Mouse (Mus musculus) limb, embryonic 13.5 days (tissue): Measurements from ENCODE around the gene Nfib. TPM values are rescaled to one million over a fixed set of nuclear protein-coding genes. Genes with fewer than 3 reads are reported as not detected.

Experiments used
- ATAC-seq: fragments of 200-750 bp; cut with Nextera tagmentation; 2 replicates; pipeline ENCODE4 v1.8.0; 2017; ENCODE audit warnings: low read depth, moderate number of reproducible peaks, moderate TSS enrichment; ENCODE audit not compliant: low FRiP score
- H3K27ac ChIP-seq: fragments of 300-500 bp; sonication (generic); 2 replicates; pipeline ENCODE4 v1.5.1; 2015; ENCODE audit warnings: inconsistent platforms, mild to moderate bottlenecking, moderate library complexity
- H3K27me3 ChIP-seq: fragments of 300-500 bp; sonication (generic); 2 replicates; pipeline ENCODE4 v1.6.1; 2015; ENCODE audit warnings: mild to moderate bottlenecking, inconsistent platforms
- H3K36me3 ChIP-seq: fragments of 300-500 bp; sonication (generic); 2 replicates; pipeline ENCODE4 v1.6.1; 2015; ENCODE audit warnings: inconsistent platforms, mild to moderate bottlenecking, moderate library complexity
- H3K4me1 ChIP-seq: fragments of 300-500 bp; sonication (generic); 2 replicates; pipeline ENCODE4 v1.6.1; 2015; ENCODE audit warnings: inconsistent platforms
- H3K4me2 ChIP-seq: fragments of 300-500 bp; sonication (generic); replicated peaks from 2 replicates; pipeline ENCODE4 v1.6.1; 2015; ENCODE audit warnings: inconsistent platforms, mild to moderate bottlenecking, moderate library complexity
- H3K4me3 ChIP-seq: fragments of 300-500 bp; sonication (generic); 2 replicates; pipeline ENCODE4 v1.5.1; 2015; ENCODE audit warnings: moderate library complexity, mild to moderate bottlenecking, inconsistent platforms
- H3K9ac ChIP-seq: fragments of 300-500 bp; sonication (generic); 2 replicates; pipeline ENCODE4 v1.6.1; 2015; ENCODE audit warnings: mild to moderate bottlenecking, inconsistent platforms
- H3K9me3 ChIP-seq: fragments of 300-500 bp; sonication (generic); 2 replicates; pipeline ENCODE4 v1.6.1; 2016; ENCODE audit warnings: inconsistent platforms
- WGBS: fragments of 180-500 bp; shearing (Covaris S2); methylation state at CpG from one replicate; pipeline ENCODE4 v1.1.7; 2015; 5-methylcytosine and 5-hydroxymethylcytosine counted together
- polyA plus RNA-seq: library from polyadenylated mRNA; unstranded; fragments of >200 nt; fragmentation: Nextera tagmentation; extraction: Ambion mirVana; gene quantifications from 2 replicates; pipeline ENCODE4 v1.2.1, GENCODE M21; 2015

Nfib gene
- polyA plus RNA-seq, 1 experiment from 2014 or later = 121 TPM

DNA sequence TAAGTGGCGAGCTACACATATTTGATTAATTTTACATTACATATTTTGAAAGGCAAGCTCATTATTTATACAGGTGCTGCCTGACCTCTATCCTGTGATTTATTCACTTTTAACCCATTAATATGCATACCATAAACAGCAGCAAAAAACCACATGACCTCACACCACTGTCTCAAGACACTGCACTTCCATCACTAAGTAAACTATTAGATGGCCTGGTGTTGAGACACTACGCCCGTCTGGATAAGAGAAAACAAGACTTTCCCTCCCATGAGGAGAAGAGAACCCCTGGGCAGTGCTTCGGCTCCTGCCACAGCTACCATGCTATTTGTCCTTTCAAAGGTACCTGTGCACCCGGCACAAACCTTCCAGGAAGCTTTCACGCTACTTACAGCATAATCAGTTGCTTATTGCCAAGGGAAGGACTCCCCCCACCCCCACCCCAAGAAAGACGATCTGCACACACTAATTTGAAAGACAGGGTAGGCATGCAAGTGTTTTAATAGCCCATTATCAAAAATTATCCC is 242.3 kb downstream of the Nfib start:
- Histone ChIP-seq H3K27me3 (no peaks in the 10 kb centered on the region), H3K9me3 (no peaks in the 10 kb centered on the region), H3K9ac (no peak overlapping the region), H3K36me3 (no peaks in the 10 kb centered on the region), H3K27ac (no peak overlapping the region), H3K4me2 (peak overlapping the region; percentile 34), H3K4me1 (peaks cover 64% of the 10 kb centered on the region), H3K4me3 (no peak overlapping the region)
- ATAC-seq = no peak
- WGBS = 47% methylated on average over 7 of the region's 7 CpGs

DNA sequence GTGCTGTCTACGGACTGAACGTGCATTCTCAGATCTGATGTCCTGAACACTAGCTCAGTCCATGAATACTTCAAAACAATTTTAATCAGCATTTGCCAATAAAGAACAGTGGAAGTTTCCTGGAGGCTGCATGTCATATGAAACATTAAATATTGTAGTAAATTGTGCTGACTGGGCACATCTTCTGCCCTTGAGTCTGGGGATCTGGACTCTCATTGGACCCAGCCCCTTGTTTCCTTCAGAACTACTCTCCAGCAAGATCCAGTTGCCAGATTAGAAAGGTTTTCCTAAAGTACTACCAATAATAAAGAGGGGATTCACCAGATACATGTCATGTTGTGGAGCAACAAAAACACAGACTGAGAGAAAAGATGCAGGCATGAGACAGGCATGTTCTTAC is 243.9 kb downstream of the Nfib start:
- H3K4me3 ChIP-seq = no peak overlapping the region

DNA sequence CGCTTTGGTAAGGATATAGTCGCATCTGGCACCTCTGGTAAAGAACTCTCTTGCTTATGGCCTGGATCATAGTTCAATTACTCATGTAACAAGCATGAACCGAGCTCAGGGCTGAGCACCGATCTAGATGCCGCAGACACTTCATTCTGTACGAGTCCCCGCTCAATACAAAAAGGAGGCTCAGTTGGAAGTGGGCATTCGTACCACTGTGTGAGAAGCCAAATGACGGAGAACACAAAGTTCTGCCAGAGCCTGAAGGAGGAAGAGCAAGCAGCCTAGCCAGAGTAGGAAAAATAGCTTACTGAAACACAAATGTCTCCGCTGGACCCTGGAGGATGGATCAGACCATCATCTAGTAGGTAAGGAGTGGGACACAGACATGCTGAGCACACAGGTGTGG is 246.7 kb downstream of the Nfib start:
- WGBS = 92% methylated on average over 10 of the region's 10 CpGs

More for the DNA sequence above, 243.9 kb downstream of the Nfib start:
- Histone ChIP-seq H3K27me3 (no peaks in the 10 kb centered on the region), H3K4me1 (peaks cover 64% of the 10 kb centered on the region), H3K9me3 (no peaks in the 10 kb centered on the region), H3K36me3 (no peaks in the 10 kb centered on the region), H3K27ac (no peak overlapping the region), H3K4me2 (no peak overlapping the region), H3K9ac (no peak overlapping the region)
- WGBS = 95% methylated on average over 2 of the region's 2 CpGs
- no peak for ATAC-seq

DNA sequence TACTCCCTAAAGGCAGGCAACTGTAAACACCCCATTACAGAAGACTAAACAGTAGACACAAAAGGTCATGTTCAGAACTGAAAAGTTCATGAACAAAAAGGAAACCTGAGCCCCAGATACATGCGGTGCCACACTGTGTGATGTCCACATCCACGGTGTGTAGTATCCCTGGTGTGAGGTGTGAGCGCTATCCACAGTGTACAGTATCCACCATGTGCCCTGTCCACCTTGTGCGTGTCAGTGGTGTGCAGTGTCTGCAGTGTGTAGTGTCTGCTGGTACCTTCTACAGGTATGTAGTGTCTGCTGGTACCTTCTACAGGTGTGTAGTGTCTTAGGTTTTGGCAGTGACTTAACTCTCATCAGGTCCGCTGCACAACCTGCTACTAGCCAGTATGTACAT is 248.6 kb downstream of the Nfib start:
- Histone ChIP-seq H3K27me3 (no peaks in the 10 kb centered on the region), H3K4me1 (peaks cover 57% of the 10 kb centered on the region), H3K9ac (no peak overlapping the region)

More for the DNA sequence above, 246.7 kb downstream of the Nfib start:
- Histone ChIP-seq H3K9ac (no peak overlapping the region), H3K4me2 (no peak overlapping the region), H3K4me1 (peaks cover 54% of the 10 kb centered on the region), H3K4me3 (no peak overlapping the region), H3K36me3 (peaks cover 8% of the 10 kb centered on the region), H3K27ac (no peak overlapping the region), H3K27me3 (no peaks in the 10 kb centered on the region), H3K9me3 (no peaks in the 10 kb centered on the region)
- ATAC-seq = no peak

DNA sequence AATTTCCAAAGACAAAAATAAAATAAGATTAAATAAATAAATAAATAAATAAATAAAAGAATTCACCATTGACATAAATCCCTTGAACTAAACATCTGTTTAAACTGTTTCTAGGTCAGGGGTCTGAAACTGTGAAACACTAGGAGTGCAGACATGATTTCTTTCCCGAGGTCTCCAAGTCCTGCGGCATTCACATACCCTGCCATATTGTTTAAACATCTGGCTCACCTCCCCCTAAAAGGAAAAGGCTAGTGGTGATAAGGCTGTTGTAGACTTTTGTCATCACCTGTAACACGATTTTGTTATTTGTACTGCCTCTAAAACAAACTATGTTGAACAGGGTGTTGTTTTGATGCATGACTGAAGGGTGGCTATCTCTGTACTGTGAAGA is 249.2 kb downstream of the Nfib start:
- peaks cover 8% of the 10 kb centered on the region for H3K36me3 ChIP-seq
- H3K27me3 ChIP-seq = no peaks in the 10 kb centered on the region
- no peak overlapping the region for H3K27ac ChIP-seq
- no peak for ATAC-seq
- H3K4me2 ChIP-seq = no peak overlapping the region
- 50% methylated on average over 3 of the region's 3 CpGs for WGBS
- no peaks in the 10 kb centered on the region for H3K9me3 ChIP-seq
- no peak overlapping the region for H3K9ac ChIP-seq
- H3K4me3 ChIP-seq = no peak overlapping the region
- peaks cover 57% of the 10 kb centered on the region for H3K4me1 ChIP-seq

More for the DNA sequence above, 248.6 kb downstream of the Nfib start:
- Histone ChIP-seq H3K9me3 (no peaks in the 10 kb centered on the region), H3K4me2 (no peak overlapping the region), H3K27ac (no peak overlapping the region), H3K36me3 (peaks cover 8% of the 10 kb centered on the region), H3K4me3 (no peak overlapping the region)
- WGBS = 86% methylated on average over 5 of the region's 5 CpGs
- no peak; the same call in 1 of the 2 replicates for ATAC-seq

DNA sequence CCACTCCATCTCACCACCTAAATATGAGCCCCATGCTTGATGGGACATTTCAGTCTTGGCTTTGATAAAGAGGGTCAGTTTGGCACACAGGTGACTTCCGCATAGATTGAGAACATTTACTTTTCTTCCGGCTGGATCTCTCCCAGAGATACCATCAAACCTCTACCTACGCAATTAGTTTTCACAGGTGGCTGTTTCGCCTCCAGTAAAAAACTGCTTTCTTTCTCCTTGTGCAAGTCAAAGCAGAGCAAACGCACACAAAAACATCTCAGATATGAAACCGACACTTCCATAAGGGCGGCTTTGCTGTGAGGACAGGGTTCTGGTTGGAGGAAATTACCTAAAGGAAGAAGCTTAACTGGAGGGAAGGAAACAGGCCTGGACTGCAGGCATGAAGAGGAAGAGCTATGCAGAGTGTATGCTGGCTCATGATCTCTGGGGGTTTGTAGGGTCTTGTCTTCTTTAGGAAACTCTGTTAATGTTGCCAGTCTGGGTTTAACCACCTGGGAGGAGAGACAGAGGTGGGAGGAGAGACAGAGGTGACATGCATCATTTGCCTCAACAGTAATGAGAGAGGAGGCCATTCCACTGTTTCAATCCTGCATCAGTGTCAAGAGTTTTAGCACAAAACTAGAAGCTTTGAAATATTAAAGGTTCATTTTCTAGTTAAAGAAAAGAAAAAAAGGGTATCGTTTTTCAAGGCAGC is 249.8 kb downstream of the Nfib start:
- Histone ChIP-seq H3K36me3 (peaks cover 8% of the 10 kb centered on the region), H3K27ac (no peak overlapping the region; the same call in 1 of the 2 replicates), H3K9ac (no peak overlapping the region), H3K4me3 (no peak overlapping the region), H3K4me2 (no peak overlapping the region), H3K9me3 (no peaks in the 10 kb centered on the region), H3K27me3 (no peaks in the 10 kb centered on the region), H3K4me1 (peaks cover 58% of the 10 kb centered on the region)
- 85% methylated on average over 8 of the region's 8 CpGs for WGBS
- no peak for ATAC-seq

DNA sequence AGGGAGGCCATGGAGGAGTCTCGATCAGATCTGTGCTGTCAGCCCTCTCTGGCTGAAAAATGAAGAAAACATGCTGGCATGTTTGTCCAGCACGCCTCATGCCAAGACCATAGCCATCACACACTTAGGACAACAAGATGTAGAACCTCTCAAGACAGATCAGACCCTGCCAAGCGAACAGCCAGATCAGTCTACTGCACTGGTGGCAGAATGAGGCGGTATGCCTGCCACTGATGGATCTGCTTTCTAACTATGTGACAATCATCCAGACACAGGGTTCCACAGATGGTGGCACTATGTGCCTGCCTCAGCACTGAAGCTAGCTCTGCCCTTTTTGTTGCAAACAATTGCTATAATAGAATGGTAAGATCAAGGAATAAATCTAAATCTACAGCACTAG is 250.6 kb downstream of the Nfib start:
- H3K4me1 ChIP-seq = peaks cover 62% of the 10 kb centered on the region
- H3K36me3 ChIP-seq = peaks cover 8% of the 10 kb centered on the region
- no peak overlapping the region for H3K4me2 ChIP-seq
- WGBS = 89% methylated on average over 4 of the region's 4 CpGs
- no peaks in the 10 kb centered on the region for H3K27me3 ChIP-seq
- no peak overlapping the region for H3K4me3 ChIP-seq
- no peak for ATAC-seq
- no peaks in the 10 kb centered on the region for H3K9me3 ChIP-seq
- H3K9ac ChIP-seq = no peak overlapping the region
- H3K27ac ChIP-seq = no peak overlapping the region

DNA sequence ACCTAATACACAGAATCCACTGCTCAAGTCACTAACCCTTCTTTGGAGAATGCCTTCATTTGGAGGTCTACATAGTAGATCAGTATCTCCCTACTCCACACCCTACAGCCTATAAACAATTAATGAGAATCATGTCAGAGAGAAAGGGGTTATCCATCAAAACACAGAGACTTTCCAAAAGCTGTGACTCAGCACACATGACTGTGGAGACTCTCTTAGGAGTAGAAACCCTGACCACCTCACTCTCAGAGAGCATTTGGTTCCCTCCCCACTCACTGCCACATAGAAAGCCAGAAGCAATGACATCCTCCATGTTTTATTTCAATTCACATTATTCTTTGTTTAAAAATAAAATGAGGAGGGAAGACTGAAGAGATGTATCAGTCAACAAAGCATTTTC is 252.2 kb downstream of the Nfib start:
- H3K36me3 ChIP-seq = peaks cover 13% of the 10 kb centered on the region
- H3K4me2 ChIP-seq = no peak overlapping the region
- H3K9ac ChIP-seq = no peak overlapping the region
- H3K4me3 ChIP-seq = no peak overlapping the region
- no peaks in the 10 kb centered on the region for H3K27me3 ChIP-seq
- H3K4me1 ChIP-seq = peaks cover 62% of the 10 kb centered on the region
- ATAC-seq = no peak
- H3K27ac ChIP-seq = no peak overlapping the region
- H3K9me3 ChIP-seq = no peaks in the 10 kb centered on the region

DNA sequence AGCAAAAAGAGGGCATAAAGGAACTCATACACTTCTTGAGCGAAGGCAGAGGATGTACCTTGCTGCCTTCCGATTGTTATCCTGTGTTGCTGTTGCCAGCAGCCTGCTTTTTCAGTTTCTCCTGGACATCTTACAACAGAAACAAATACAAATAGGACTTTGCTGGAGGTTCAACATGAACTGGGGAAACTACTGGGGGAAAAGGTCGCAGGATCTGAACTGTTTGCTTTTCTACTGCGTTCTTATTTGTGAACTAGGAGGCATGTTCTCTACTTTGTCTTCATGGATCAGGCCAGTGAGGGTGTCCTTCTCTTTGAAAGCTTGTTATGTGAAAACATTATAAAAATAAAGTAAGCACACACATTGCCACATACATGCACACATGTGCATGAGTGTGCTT is 252.6 kb downstream of the Nfib start:
- H3K27me3 ChIP-seq = no peaks in the 10 kb centered on the region
- peaks cover 13% of the 10 kb centered on the region for H3K36me3 ChIP-seq
- H3K9ac ChIP-seq = no peak overlapping the region
- no peak overlapping the region for H3K4me2 ChIP-seq
- WGBS = 93% methylated on average over 4 of the region's 4 CpGs
- no peaks in the 10 kb centered on the region for H3K9me3 ChIP-seq
- no peak overlapping the region for H3K27ac ChIP-seq
- no peak overlapping the region for H3K4me3 ChIP-seq
- ATAC-seq = no peak
- H3K4me1 ChIP-seq = peaks cover 61% of the 10 kb centered on the region

DNA sequence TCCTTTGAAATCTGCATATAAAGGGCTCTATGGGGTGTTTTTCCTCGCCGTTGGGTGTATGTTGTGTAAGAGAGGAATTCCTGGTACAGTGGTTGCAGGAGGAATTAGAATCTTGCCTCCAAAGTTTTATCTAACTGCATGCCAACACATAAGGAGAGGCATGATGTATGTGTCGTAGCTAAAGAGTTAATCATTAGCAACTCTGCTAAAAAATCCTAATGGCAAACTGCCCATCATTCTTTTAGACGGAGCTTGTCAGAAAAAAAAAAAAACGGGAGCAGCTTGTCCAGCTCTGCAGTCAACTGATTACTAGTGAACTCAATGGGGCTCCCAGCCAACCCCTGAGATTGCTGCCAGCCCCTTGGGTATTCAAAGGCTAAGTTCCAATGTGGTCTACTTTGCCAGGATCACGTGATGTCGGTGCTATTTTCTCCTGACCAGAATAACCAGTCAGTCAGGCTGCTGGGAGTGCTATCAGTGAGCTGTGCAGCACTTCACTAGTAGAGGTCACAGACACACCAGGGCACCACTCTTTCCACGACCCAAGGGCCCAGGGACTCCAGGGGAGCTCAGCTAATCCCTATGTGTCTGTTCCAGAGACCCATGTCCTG is 258.4 kb downstream of the Nfib start:
- H3K9ac ChIP-seq = no peak overlapping the region
- 0 out of 2 replicates have a peak overlapping the region, but pooled peaks have one; percentile 7 for H3K4me2 ChIP-seq
- no peak overlapping the region for H3K4me3 ChIP-seq
- H3K9me3 ChIP-seq = no peaks in the 10 kb centered on the region
- no peak for ATAC-seq
- 24% methylated on average over 8 of the region's 8 CpGs for WGBS
- peaks cover 9% of the 10 kb centered on the region for H3K36me3 ChIP-seq
- peak overlapping the region; percentile 44; the same call in 1 of the 2 replicates for H3K27ac ChIP-seq
- no peaks in the 10 kb centered on the region for H3K27me3 ChIP-seq
- H3K4me1 ChIP-seq = peaks cover 62% of the 10 kb centered on the region

DNA sequence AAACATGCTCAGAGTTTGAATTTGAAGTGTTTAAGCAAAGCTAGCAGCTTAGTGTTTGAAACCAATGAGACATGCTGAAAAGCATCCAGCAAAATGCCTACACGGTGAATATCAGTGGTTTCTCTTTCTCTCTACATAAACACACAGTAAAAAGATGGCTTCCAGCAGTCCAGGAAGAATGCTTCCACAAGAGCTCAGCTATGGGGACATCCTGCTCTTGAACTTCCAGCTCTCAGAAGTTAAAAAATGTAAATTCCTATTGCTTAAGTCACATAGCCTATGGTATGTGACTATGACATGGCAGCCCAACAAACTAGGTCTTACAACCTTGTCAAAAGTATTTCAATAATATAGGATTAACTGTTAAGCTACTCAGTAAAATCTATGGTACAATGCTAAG is 261.5 kb downstream of the Nfib start:
- H3K27me3 ChIP-seq = no peaks in the 10 kb centered on the region
- H3K9me3 ChIP-seq = no peaks in the 10 kb centered on the region
- H3K9ac ChIP-seq = no peak overlapping the region
- no peak overlapping the region for H3K4me2 ChIP-seq
- 81% methylated on average over 1 of the region's 1 CpGs for WGBS
- ATAC-seq = no peak
- H3K36me3 ChIP-seq = peaks cover 8% of the 10 kb centered on the region
- peaks cover 56% of the 10 kb centered on the region for H3K4me1 ChIP-seq
- H3K4me3 ChIP-seq = no peak overlapping the region
- H3K27ac ChIP-seq = no peak overlapping the region

DNA sequence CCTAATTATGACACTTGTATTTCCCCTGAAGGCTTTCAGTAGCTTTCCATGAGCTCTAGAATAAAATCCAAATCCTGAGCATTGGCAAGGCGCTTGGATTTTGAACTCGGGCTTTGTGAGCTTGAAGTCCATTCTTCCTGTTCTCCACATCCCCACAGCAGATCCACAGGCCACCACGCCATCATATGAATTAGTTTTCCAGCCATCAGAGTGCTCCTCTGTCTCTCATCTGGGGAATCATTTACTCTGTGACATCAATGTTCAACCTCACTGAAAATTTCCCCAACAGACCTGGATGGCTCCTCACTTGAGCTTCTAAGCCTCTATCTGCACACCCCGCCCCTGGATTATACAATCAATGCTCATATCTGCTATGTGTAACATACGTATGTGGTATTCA is 262.1 kb downstream of the Nfib start:
- Histone ChIP-seq H3K9me3 (no peaks in the 10 kb centered on the region), H3K27ac (no peak overlapping the region), H3K36me3 (peaks cover 5% of the 10 kb centered on the region), H3K4me2 (no peak overlapping the region), H3K4me3 (no peak overlapping the region), H3K27me3 (no peaks in the 10 kb centered on the region), H3K9ac (no peak overlapping the region), H3K4me1 (peaks cover 55% of the 10 kb centered on the region)
- WGBS = 87% methylated on average over 5 of the region's 5 CpGs
- ATAC-seq = no peak
